ENCODE assay signal across 14 mouse cellular contexts in genomic region chr10:118564041-118564440, GRCm38 (mm10).
A peak's percentile ranks its signal among the peaks of the same experiment; 100 is the strongest.
DNase-seq lines count a peak whose midpoint lies in the region; ATAC-seq and TF ChIP-seq lines count a peak whose summit lies in the region.
"Had no signal": no experiment of that assay in that cellular context is flagged by ENCODE, and none has a peak within 500 bp of the region (broad histone marks: within the 10 kb centered on the region; RNA-seq: fewer than 3 reads in every experiment).

No protein-coding gene starts in this region.

- 24% methylated on average over 8 of the region's 8 CpGs for WGBS in cerebellum, adult 2 months
- WGBS in embryonic facial prominence, embryonic 15.5 days, result 30% methylated on average over 8 of the region's 8 CpGs
- WGBS in midbrain, embryonic 13.5 days, result 80% methylated on average over 8 of the region's 8 CpGs

- peak; percentile 13 to 47 for DNase-seq in cerebellum, adult 2 months
- peak; percentile 21 for DNase-seq in 3T3-L1 (ENCODE audit: low read depth, low spot score)
- peak; percentile 73 to 74 for DNase-seq in cerebellum, postnatal 10 days
- no peak for DNase-seq in kidney, postnatal 4 days
- no peak for DNase-seq in spleen, postnatal 14 days (ENCODE audit: low spot score in 2 of 2)
- DNase-seq: heart, adult 18-20 months; liver, embryonic 13.5 days; thymus, postnatal 25 days had no signal

- H3K9me3 ChIP-seq in embryonic facial prominence, embryonic 15.5 days (replicated peaks), result no peaks in the 10 kb centered on the region
- no peaks in the 10 kb centered on the region for H3K9me3 ChIP-seq in midbrain, embryonic 13.5 days
- H3K9me3 ChIP-seq: hindbrain, embryonic 12.5 days; liver, embryonic 13.5 days had no signal

- no peak for ATAC-seq in cerebellum, adult (ENCODE audit: insufficient number of reproducible peaks, low FRiP score, low TSS enrichment)
- peak; percentile 43; the same call in 1 of the 2 replicates for ATAC-seq in embryonic facial prominence, embryonic 15.5 days (ENCODE audit: insufficient number of reproducible peaks, low FRiP score, low TSS enrichment, low read depth)
- ATAC-seq in midbrain, embryonic 13.5 days, result no peak
- ATAC-seq: intestine, embryonic 16.5 days; Patski had no signal

- no peaks in the 10 kb centered on the region for H3K27me3 ChIP-seq in cerebellum, adult 2 months (ENCODE audit: control insufficient read depth, insufficient read depth, low read length)
- no peaks in the 10 kb centered on the region for H3K27me3 ChIP-seq in embryonic facial prominence, embryonic 15.5 days
- H3K27me3 ChIP-seq in midbrain, embryonic 13.5 days, result no peaks in the 10 kb centered on the region
- H3K27me3 ChIP-seq: hindbrain, embryonic 12.5 days; liver, embryonic 13.5 days; Patski had no signal

- H3K4me1 ChIP-seq in cerebellum, adult 2 months (ENCODE audit: control insufficient read depth, insufficient read depth, low read length), result peaks cover 3% of the 10 kb centered on the region; the same call in 1 of the 2 replicates
- H3K4me1 ChIP-seq in embryonic facial prominence, embryonic 15.5 days, result peaks cover 12% of the 10 kb centered on the region
- no peaks in the 10 kb centered on the region for H3K4me1 ChIP-seq in midbrain, embryonic 13.5 days (replicated peaks)
- H3K4me1 ChIP-seq: liver, embryonic 13.5 days had no signal

- H3K9ac ChIP-seq in embryonic facial prominence, embryonic 15.5 days, result no peak overlapping the region
- no peak overlapping the region for H3K9ac ChIP-seq in midbrain, embryonic 13.5 days (replicated peaks)
- H3K9ac ChIP-seq: hindbrain, embryonic 12.5 days; liver, embryonic 13.5 days had no signal

- no peak overlapping the region for H3K4me3 ChIP-seq in cerebellum, adult 2 months (replicated peaks; ENCODE audit: insufficient read depth, low read depth, low read length)
- no peak overlapping the region for H3K4me3 ChIP-seq in embryonic facial prominence, embryonic 15.5 days (replicated peaks)
- no peak overlapping the region for H3K4me3 ChIP-seq in midbrain, embryonic 13.5 days (replicated peaks)
- H3K4me3 ChIP-seq: hindbrain, embryonic 12.5 days; liver, embryonic 13.5 days had no signal

- TF ChIP-seq POLR2A in cerebellum, adult 2 months (IDR thresholded peaks at IDR 0.05; ENCODE audit: borderline replicate concordance, insufficient read depth, low read length), result no peak

- H3K4me2 ChIP-seq in embryonic facial prominence, embryonic 15.5 days (replicated peaks), result peak overlapping the region; percentile 27
- no peak overlapping the region for H3K4me2 ChIP-seq in midbrain, embryonic 13.5 days (replicated peaks)
- H3K4me2 ChIP-seq: hindbrain, embryonic 12.5 days; liver, embryonic 13.5 days had no signal

- TF ChIP-seq CTCF in cerebellum, adult 2 months (IDR thresholded peaks at IDR 0.05; ENCODE audit: borderline replicate concordance, insufficient read depth, low read depth, low read length), result no peak

- no peaks in the 10 kb centered on the region for H3K36me3 ChIP-seq in embryonic facial prominence, embryonic 15.5 days
- H3K36me3 ChIP-seq in midbrain, embryonic 13.5 days, result no peaks in the 10 kb centered on the region
- H3K36me3 ChIP-seq: hindbrain, embryonic 12.5 days; liver, embryonic 13.5 days had no signal

- no peak overlapping the region for H3K27ac ChIP-seq in cerebellum, adult 2 months (ENCODE audit: insufficient read depth, low read length)
- 0 out of 2 replicates have a peak overlapping the region, but pooled peaks have one; percentile 11 for H3K27ac ChIP-seq in embryonic facial prominence, embryonic 15.5 days (replicated peaks)
- no peak overlapping the region for H3K27ac ChIP-seq in midbrain, embryonic 13.5 days
- H3K27ac ChIP-seq: hindbrain, embryonic 12.5 days; liver, embryonic 13.5 days had no signal

Comparison
In these comparisons a context has a peak if more than half of its experiments do, and no peak if none do; other contexts are left out.
1. DNase-seq: peak in cerebellum, adult 2 months (2 of 2), 3T3-L1 (single experiment) and cerebellum, postnatal 10 days (2 of 2); none in kidney, postnatal 4 days (0 of 2) and spleen, postnatal 14 days (0 of 2).